Mouse (Mus musculus): ENCODE results near the gene Olfr1449.
"Not testable (repeated sequence)": the region's sequence is repeated elsewhere in the genome, so short reads cannot be mapped to it uniquely, and the experiment has no call there.

Olfr1449 gene

GRCm38 (mm10) chr19:12930540-12930939 lies at the start of gene Olfr1449:
Gene Olfr1449 (plus strand): TSS chr19:12930840.
- DNase-seq (ENCODE audit: low spot score): no peak

GRCm38 (mm10) chr19:12883555-12883954 lies 47.1 kb upstream of the Olfr1449 start, which contains the start of gene Olfr1445:
Gene Olfr1445 (plus strand): TSS chr19:12883855.
- DNase-seq (ENCODE audit: low spot score): no peak

GRCm38 (mm10) chr19:12893424-12893823 lies 37.2 kb upstream of the Olfr1449 start, which contains the start of gene Olfr1446:
Gene Olfr1446 (minus strand): TSS chr19:12893524.
- no peak for DNase-seq (ENCODE audit: low spot score)

GRCm38 (mm10) chr19:12903643-12904042 lies 27.0 kb upstream of the Olfr1449 start, which contains the start of gene Olfr1447:
Gene Olfr1447 (minus strand): TSS chr19:12903743.
- no peak for DNase-seq (ENCODE audit: low spot score)

GRCm38 (mm10) chr19:12924319-12924718 lies 6.3 kb upstream of the Olfr1449 start, which contains the start of gene Olfr1448:
Gene Olfr1448 (minus strand): TSS chr19:12924419.
- no peak for DNase-seq (ENCODE audit: low spot score)

- no peak for DNase-seq (ENCODE audit: low spot score)
Observed at GRCm38 (mm10) chr19:12949958-12950357, 19.3 kb downstream of the Olfr1449 start, which contains the start of gene Olfr1450. Gene Olfr1450 (plus strand): TSS chr19:12950258.

- DNase-seq (ENCODE audit: low spot score): not testable (repeated sequence)
Observed at GRCm38 (mm10) chr19:12970082-12970481, 39.4 kb downstream of the Olfr1449 start.

Data from layer of hippocampus, adult 11-12 months (tissue).